Mouse (Mus musculus) limb, embryonic 13.5 days (tissue): ENCODE measurements around the gene Nrp2. TPM values are rescaled to one million over a fixed set of nuclear protein-coding genes. Genes with fewer than 3 reads are reported as not detected.

Experiments used
- ATAC-seq: fragments of 200-750 bp; cut with Nextera tagmentation; 2 replicates; pipeline ENCODE4 v1.8.0; 2017; ENCODE audit warnings: low read depth, moderate number of reproducible peaks, moderate TSS enrichment; ENCODE audit not compliant: low FRiP score
- H3K27ac ChIP-seq: fragments of 300-500 bp; sonication (generic); 2 replicates; pipeline ENCODE4 v1.5.1; 2015; ENCODE audit warnings: inconsistent platforms, mild to moderate bottlenecking, moderate library complexity
- H3K27me3 ChIP-seq: fragments of 300-500 bp; sonication (generic); 2 replicates; pipeline ENCODE4 v1.6.1; 2015; ENCODE audit warnings: mild to moderate bottlenecking, inconsistent platforms
- H3K36me3 ChIP-seq: fragments of 300-500 bp; sonication (generic); 2 replicates; pipeline ENCODE4 v1.6.1; 2015; ENCODE audit warnings: inconsistent platforms, mild to moderate bottlenecking, moderate library complexity
- H3K4me1 ChIP-seq: fragments of 300-500 bp; sonication (generic); 2 replicates; pipeline ENCODE4 v1.6.1; 2015; ENCODE audit warnings: inconsistent platforms
- H3K4me2 ChIP-seq: fragments of 300-500 bp; sonication (generic); replicated peaks from 2 replicates; pipeline ENCODE4 v1.6.1; 2015; ENCODE audit warnings: inconsistent platforms, mild to moderate bottlenecking, moderate library complexity
- H3K4me3 ChIP-seq: fragments of 300-500 bp; sonication (generic); 2 replicates; pipeline ENCODE4 v1.5.1; 2015; ENCODE audit warnings: moderate library complexity, mild to moderate bottlenecking, inconsistent platforms
- H3K9ac ChIP-seq: fragments of 300-500 bp; sonication (generic); 2 replicates; pipeline ENCODE4 v1.6.1; 2015; ENCODE audit warnings: mild to moderate bottlenecking, inconsistent platforms
- H3K9me3 ChIP-seq: fragments of 300-500 bp; sonication (generic); 2 replicates; pipeline ENCODE4 v1.6.1; 2016; ENCODE audit warnings: inconsistent platforms
- WGBS: fragments of 180-500 bp; shearing (Covaris S2); methylation state at CpG from one replicate; pipeline ENCODE4 v1.1.7; 2015; 5-methylcytosine and 5-hydroxymethylcytosine counted together
- polyA plus RNA-seq: library from polyadenylated mRNA; unstranded; fragments of >200 nt; fragmentation: Nextera tagmentation; extraction: Ambion mirVana; gene quantifications from 2 replicates; pipeline ENCODE4 v1.2.1, GENCODE M21; 2015

The Nrp2 gene
- polyA plus RNA-seq, 1 experiment from 2014 or later = 39.6 TPM

DNA sequence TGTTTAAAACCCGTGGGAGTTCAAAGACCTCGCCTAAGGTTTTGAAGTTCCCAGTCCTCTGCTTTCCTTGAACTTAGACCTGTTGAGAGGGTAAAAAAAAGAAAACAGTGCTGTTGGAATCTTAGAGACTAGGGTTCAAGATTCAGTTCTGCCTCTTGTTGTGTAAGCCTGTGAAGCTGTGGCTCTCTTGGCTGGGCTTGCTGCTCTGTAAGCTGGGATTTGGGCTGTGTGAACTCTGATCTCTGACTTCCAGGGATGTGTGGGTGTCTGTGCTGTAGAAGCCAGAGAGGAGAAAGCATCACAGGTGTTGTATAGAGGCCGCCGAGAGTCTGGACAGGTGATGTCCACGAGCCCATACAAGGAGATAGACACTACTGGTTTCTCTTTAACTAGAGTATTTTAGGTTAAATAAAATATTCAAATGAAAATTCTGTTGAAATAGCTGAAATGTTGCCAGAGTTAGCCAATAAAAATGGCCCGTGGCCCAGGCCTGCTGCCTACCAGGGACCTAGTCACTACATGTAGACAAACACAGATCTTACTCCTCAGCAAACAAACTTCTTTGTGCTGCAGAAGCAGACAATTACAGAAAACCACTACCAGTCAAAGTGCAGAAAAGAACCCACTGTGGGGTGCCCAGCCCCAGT lies 120.6 kb downstream of the Nrp2 start:
- H3K27ac ChIP-seq = no peak overlapping the region
- H3K36me3 ChIP-seq = no peaks in the 10 kb centered on the region
- 63% methylated on average over 6 of the region's 6 CpGs for WGBS
- no peak overlapping the region for H3K4me2 ChIP-seq
- no peak overlapping the region for H3K9ac ChIP-seq
- no peak for ATAC-seq
- no peak overlapping the region for H3K4me3 ChIP-seq
- no peaks in the 10 kb centered on the region for H3K27me3 ChIP-seq
- no peaks in the 10 kb centered on the region for H3K9me3 ChIP-seq
- H3K4me1 ChIP-seq = peaks cover 17% of the 10 kb centered on the region; the same call in 1 of the 2 replicates

DNA sequence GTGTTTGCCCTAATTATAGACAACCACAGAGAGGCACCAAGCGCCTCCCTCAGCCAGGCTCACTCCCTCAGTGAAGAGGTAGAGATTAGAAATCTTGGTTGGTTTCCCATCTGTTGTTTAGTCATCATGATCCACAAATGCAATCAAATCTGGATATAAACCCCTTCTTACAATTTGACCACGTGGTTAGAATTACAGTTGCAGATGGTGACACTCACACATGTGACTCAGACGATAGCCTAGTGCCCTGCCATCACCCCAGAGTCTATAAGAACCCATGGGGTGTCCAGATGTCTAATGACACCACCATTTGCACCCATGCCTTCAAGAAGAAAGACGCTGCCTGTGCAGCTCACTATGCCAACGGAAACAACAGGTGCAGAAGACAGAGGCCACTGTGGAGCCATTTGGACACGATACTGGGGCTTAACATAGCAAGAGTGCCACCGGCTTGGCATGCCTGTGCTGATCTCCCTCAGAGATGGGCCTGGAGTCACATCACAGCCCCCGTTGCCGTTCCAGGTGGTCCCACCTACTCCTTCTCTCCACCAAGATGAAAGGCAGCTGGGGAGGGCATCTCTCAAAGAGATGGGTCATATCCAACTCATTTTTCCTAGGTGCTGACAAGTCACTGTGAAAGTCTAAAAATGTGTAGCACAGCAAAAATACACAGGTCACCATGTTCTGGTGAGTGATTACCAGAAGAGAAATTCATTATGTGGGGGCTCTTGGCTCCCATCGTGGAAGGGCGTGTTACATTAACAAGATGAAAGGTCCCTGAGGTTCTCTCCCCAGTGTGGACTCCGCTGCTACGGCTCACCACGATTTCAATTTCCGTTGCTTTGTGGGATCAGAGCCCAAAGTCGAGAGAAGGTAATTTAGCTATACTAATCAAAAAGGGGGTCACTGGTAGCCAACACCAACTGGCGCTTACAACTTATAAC lies 123.0 kb downstream of the Nrp2 start:
- Histone ChIP-seq H3K9ac (no peak overlapping the region), H3K9me3 (no peaks in the 10 kb centered on the region), H3K4me2 (no peak overlapping the region), H3K27me3 (no peaks in the 10 kb centered on the region), H3K4me3 (no peak overlapping the region), H3K4me1 (peaks cover 25% of the 10 kb centered on the region), H3K27ac (no peak overlapping the region), H3K36me3 (no peaks in the 10 kb centered on the region)
- 79% methylated on average over 17 of the region's 17 CpGs for WGBS
- no peak for ATAC-seq

DNA sequence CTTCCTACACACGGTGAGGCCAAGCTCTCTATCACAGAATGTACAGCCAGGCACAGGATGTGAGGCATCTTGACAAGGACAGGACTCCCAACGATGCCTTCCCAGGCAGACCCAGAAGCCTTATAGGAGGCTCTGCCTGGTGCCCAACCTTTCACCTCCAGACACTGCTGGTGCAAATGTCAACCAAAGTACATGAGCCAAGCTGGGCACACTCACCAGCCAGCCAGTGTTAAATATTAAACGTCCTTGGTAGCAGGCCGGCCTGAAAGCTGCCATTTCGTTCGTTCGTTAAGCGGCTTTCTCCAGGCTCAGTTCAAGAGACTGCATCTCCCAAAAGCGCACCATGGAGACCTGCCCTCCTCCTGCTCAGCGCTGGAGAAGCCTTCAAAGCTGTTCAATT lies 124.2 kb downstream of the Nrp2 start:
- Histone ChIP-seq H3K9ac (no peak overlapping the region), H3K27ac (no peak overlapping the region), H3K4me3 (no peak overlapping the region), H3K4me2 (no peak overlapping the region), H3K4me1 (peaks cover 15% of the 10 kb centered on the region), H3K9me3 (no peaks in the 10 kb centered on the region), H3K36me3 (no peaks in the 10 kb centered on the region), H3K27me3 (no peaks in the 10 kb centered on the region)
- 63% methylated on average over 10 of the region's 10 CpGs for WGBS
- ATAC-seq = no peak

DNA sequence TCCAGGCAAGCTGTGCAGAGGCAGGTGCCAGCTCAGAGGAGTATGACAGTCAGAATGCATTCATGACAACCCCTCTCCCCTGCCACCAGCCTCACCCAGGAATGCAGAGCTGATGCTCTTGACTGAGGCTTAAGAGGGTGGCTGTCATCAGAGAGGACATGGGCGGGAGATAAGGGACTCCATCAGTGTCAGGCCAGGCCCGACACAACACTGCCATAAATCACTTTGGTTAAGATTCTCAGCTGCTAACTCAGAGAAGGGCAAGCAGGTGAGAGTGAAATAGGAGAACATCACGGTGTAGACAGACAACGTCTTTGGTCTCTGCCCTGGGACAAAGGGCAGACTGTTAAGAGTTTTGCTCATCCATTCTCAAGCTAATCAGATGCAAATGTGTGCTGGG lies 125.1 kb downstream of the Nrp2 start:
- Histone ChIP-seq H3K4me2 (no peak overlapping the region), H3K9ac (no peak overlapping the region), H3K4me1 (peaks cover 10% of the 10 kb centered on the region), H3K9me3 (no peaks in the 10 kb centered on the region), H3K36me3 (no peaks in the 10 kb centered on the region), H3K27ac (no peak overlapping the region), H3K27me3 (no peaks in the 10 kb centered on the region), H3K4me3 (no peak overlapping the region)
- 26% methylated on average over 4 of the region's 4 CpGs for WGBS
- ATAC-seq = peak; percentile 44; the same call in 1 of the 2 replicates

DNA sequence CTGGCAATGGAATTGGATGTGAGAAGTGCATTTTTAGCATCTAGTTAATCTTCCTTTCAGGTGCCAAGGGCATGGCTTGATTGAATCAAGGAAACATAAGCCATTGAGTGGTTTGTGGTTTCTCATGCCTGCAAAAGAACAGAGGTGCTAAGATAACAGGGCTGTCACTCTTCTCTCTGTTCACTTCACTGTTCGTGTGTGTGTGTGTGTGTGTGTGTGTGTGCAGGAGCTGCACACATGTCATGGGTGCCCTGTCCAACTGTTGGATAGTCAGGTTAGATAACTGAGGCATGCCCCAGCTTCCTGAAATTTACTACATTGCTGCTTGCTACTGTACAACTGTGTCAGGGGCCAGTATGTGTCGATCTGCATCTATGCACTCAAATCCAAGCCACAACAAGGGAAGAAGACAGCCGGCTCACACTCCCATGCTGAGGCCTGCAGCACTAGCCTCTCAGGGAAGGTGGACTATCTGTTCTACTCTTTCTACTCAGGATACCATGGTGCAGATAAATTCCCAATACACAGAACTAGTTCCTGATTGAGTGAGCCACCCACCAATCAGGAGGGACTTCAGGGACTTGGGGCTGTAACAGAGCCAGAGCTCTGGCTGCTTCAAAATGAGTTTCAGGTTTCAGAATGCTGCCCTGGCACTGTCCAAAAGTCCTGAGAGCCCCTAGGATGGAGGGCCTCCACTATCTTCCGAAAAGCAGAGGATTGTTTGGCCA lies 126.8 kb downstream of the Nrp2 start:
- Histone ChIP-seq H3K36me3 (no peaks in the 10 kb centered on the region), H3K4me3 (no peak overlapping the region), H3K4me2 (no peak overlapping the region), H3K9ac (no peak overlapping the region), H3K27ac (no peak overlapping the region), H3K4me1 (peaks cover 8% of the 10 kb centered on the region), H3K27me3 (no peaks in the 10 kb centered on the region), H3K9me3 (peaks cover 8% of the 10 kb centered on the region; the same call in 1 of the 2 replicates)
- WGBS = 63% methylated on average over 4 of the region's 4 CpGs
- peak; percentile 51; the same call in 1 of the 2 replicates for ATAC-seq

DNA sequence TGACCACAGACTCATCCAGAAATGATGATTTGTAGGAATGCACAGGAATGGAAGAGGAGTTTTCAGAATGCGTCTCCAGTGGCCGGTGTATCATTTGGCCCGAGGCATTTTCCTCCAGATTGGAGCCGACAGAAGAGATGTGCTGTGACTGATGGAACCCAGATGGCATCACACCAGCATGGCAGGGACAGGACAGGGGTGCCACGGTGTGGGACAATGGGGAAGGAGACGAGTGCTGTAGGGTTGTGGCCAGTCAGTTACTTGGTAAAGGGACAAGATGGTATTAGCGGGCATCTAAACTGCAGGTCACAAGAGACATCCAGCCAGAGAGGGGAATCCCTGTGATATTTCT lies 127.3 kb downstream of the Nrp2 start:
- Histone ChIP-seq H3K9me3 (peaks cover 8% of the 10 kb centered on the region; the same call in 1 of the 2 replicates), H3K9ac (no peak overlapping the region), H3K27me3 (no peaks in the 10 kb centered on the region), H3K36me3 (no peaks in the 10 kb centered on the region), H3K4me1 (peaks cover 8% of the 10 kb centered on the region), H3K4me3 (no peak overlapping the region), H3K27ac (no peak overlapping the region), H3K4me2 (no peak overlapping the region)
- 40% methylated on average over 7 of the region's 7 CpGs for WGBS
- no peak for ATAC-seq

DNA sequence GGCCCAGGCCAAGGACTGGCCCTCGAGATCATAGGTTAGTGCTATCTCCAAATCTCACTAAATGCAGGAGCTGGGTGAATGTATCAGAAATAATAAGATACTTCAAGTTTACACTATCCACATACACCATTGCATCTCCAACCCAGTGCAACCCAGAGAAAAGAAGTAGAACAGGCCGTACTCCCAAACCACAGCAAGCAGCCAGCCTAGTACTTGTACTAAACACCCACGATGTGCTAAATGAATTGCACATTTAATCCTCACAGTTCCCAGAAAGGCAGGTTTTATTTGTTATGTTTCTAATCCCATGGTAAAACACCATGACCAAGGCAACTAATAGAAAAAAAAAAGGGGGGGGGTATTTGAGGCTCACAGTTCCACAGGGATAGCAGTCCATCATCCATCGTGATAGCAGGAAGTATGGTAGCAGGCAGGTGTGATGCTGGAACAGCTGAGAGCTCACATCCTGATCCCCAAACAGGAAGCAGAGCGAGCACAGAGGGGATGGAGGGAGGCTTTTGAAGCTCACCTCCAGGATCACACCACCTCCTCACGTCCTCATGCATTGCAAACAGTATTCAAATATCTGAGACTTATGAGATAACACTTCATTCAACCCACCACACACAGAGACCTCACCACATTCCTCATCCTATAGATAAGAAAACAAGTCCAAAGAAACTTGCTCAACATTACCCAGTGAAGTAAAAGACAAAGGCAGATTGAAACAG lies 128.8 kb downstream of the Nrp2 start:
- peaks cover 8% of the 10 kb centered on the region for H3K4me1 ChIP-seq
- no peak overlapping the region for H3K4me2 ChIP-seq
- no peaks in the 10 kb centered on the region for H3K36me3 ChIP-seq
- no peak overlapping the region for H3K27ac ChIP-seq
- H3K4me3 ChIP-seq = no peak overlapping the region
- no peak for ATAC-seq
- peaks cover 8% of the 10 kb centered on the region; the same call in 1 of the 2 replicates for H3K9me3 ChIP-seq
- no peaks in the 10 kb centered on the region for H3K27me3 ChIP-seq
- 72% methylated on average over 6 of the region's 6 CpGs for WGBS
- no peak overlapping the region for H3K9ac ChIP-seq

DNA sequence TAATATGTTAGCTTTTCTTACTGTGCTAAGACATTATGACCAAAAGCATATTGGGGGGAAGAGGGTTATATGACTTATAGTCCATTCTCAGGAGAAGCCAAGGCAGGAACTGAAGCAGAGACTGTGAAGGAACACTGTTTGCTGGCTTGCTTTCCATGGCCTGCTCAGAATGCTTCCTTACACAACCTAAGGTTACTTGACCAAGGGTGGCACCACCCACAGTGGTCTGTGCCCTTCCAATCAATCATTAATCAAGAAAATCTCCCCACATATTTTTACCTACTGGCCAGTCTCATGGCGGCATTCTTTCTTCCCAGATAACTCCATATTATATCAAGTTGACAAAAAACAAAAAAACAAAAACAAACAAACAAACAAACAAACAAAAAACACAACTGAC lies 130.3 kb downstream of the Nrp2 start:
- H3K4me1 ChIP-seq = peaks cover 8% of the 10 kb centered on the region
- no peak for ATAC-seq
- H3K4me2 ChIP-seq = no peak overlapping the region
- no peaks in the 10 kb centered on the region for H3K27me3 ChIP-seq
- 94% methylated on average over 1 of the region's 1 CpGs for WGBS
- H3K4me3 ChIP-seq = no peak overlapping the region
- no peaks in the 10 kb centered on the region for H3K36me3 ChIP-seq
- peaks cover 8% of the 10 kb centered on the region; the same call in 1 of the 2 replicates for H3K9me3 ChIP-seq
- H3K9ac ChIP-seq = no peak overlapping the region
- H3K27ac ChIP-seq = no peak overlapping the region

DNA sequence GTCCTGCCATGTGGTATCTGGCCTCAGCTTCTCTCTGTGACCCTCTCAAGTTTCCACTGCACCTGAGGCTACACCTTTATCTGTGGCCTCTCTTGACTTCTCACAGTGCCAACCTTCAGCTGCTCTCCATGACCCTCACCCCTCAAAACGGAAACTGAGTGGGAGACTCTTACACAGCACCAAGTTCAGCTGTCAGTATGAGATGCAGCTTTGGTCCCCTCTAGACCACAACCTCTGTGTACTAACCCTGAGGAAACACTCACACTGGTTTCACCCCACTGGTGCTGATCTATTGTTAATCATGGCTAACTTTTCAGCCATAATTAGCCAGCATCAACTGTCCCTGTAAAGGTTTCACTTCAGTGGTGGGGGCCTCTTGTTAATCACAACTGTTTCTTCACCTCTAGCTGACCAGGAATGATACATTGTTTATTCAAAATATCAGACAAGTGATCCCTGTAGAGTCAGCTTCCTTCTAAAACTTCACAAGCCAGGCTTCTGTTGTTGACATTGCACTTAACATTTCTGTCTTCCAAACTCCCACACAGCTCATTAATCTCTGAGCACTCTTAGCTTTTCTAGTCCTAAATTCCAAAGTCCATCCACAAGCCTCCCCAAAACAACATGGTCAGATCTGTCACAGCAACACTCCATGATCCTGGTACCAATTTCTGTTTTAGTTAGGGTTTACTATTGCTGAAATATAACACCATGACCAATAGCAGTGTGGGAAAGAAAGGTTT lies 131.5 kb downstream of the Nrp2 start:
- 91% methylated on average over 1 of the region's 1 CpGs for WGBS
- Histone ChIP-seq H3K36me3 (no peaks in the 10 kb centered on the region), H3K9me3 (peaks cover 8% of the 10 kb centered on the region; the same call in 1 of the 2 replicates), H3K9ac (no peak overlapping the region), H3K4me3 (no peak overlapping the region), H3K4me1 (peaks cover 8% of the 10 kb centered on the region), H3K27ac (no peak overlapping the region), H3K4me2 (no peak overlapping the region), H3K27me3 (no peaks in the 10 kb centered on the region; the same call in 1 of the 2 replicates)
- ATAC-seq = no peak

DNA sequence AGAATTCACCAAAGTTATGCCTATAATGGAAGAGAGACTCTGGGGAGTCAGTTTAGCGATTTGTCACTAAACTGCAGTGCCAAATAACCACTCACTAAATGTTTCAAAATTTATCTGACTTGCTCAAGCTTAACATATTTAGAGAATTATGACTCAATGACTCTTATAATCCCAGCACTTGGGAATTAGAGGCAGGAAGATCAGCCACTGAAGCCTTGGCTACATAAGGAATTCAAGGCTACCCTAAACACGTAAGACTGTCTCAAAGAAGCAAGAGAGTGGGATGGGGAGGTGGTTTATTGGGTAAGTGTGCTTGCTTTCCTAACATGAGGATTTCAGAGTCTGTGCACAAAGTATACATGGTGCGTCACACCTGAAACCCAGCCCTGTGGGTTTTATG lies 135.0 kb downstream of the Nrp2 start:
- no peaks in the 10 kb centered on the region for H3K36me3 ChIP-seq
- ATAC-seq = no peak
- H3K4me2 ChIP-seq = no peak overlapping the region
- no peak overlapping the region for H3K27ac ChIP-seq
- H3K27me3 ChIP-seq = no peaks in the 10 kb centered on the region; the same call in 1 of the 2 replicates
- no peak overlapping the region for H3K4me3 ChIP-seq
- H3K9ac ChIP-seq = no peak overlapping the region
- 85% methylated on average over 3 of the region's 3 CpGs for WGBS
- no peaks in the 10 kb centered on the region for H3K4me1 ChIP-seq
- peaks cover 8% of the 10 kb centered on the region; the same call in 1 of the 2 replicates for H3K9me3 ChIP-seq

DNA sequence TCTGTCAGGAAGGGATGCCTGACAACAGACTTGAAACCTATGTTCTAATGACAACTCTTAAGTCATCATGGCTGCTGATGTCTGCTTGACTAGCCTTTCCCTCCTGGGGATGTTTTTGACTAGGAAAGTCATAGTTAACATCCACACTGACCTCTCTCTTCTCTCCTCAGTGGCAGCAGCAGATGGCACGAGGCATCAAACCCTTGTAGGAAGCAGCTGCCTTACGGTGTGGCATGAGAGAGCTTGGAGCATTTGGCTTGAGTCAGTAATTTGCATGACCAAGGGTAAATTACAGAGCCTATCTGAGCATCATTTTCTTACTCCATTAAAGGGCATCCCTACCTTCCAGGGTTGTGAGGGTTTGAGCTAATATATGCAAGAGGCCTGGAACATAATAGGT lies 135.5 kb downstream of the Nrp2 start:
- Histone ChIP-seq H3K27me3 (no peaks in the 10 kb centered on the region; the same call in 1 of the 2 replicates), H3K4me3 (no peak overlapping the region), H3K4me1 (no peaks in the 10 kb centered on the region), H3K4me2 (no peak overlapping the region), H3K36me3 (no peaks in the 10 kb centered on the region), H3K9me3 (peaks cover 8% of the 10 kb centered on the region; the same call in 1 of the 2 replicates), H3K27ac (no peak overlapping the region), H3K9ac (no peak overlapping the region)
- 61% methylated on average over 2 of the region's 2 CpGs for WGBS
- ATAC-seq = no peak
